Mouse (Mus musculus): Measurements from ENCODE around the gene Olig2.

Gene Olig2

DNA sequence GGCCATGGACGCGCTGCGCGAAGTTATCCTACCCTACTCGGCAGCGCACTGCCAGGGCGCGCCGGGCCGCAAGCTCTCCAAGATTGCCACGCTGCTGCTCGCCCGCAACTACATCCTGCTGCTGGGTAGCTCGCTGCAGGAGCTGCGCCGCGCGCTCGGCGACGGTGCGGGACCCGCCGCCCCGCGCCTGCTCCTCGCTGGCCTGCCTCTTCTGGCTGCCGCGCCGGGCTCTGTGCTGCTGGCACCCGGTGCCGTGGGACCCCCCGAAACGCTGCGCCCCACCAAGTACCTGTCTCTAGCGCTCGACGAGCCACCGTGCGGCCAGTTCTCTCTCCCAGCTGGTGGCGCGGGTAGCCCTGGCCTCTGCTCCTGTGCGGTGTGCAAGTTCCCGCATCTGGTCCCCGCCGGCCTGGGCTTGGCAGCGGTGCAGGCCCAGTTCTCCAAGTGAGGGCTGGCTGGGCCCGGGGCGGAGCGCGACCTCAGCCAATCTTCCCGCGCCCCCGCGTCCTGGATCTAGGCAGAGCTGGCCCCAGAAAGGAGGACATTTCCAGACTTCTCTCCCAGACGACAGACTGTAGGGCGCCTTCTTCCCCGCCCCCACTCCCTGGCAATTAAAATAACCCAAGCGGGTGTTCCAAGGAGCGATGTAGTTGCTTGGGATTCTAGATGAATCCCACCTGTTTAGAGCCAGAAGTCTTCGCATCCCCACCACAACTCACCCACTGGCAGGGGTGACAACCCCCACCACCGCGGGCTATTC, 45.1 kb downstream of the Olig2 start:
- DNase-seq (ENCODE audit: low read depth, low spot score): no peak

DNA sequence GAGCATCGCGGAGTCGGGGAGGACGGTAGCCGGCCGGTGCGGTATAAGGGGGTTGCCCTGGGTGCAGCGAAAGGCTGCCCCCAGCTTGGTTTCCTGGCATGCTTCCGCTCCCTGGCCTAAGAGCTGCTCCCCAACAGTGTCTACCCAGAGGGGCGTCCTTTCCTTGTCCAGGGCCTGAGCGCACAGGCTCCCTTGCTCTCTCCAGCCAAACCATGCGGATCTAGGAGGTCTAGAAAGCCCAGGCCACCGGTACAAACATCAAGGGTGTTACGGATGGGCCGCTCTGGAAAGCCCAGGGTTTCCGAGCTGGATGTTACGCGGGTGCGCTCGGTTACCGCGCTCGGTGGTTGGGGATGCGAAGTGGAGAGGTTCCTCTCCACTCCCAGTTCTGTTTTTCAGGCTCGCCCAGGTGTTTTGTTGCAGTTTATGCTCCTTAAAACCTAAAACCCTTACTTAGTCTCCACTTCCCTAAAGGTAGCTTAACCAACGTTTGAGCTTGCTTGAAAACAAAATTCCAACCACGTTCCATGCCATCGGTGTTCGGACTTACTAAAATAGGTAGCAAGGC, 45.8 kb downstream of the Olig2 start:
- no peak for DNase-seq (ENCODE audit: low read depth, low spot score)

DNA sequence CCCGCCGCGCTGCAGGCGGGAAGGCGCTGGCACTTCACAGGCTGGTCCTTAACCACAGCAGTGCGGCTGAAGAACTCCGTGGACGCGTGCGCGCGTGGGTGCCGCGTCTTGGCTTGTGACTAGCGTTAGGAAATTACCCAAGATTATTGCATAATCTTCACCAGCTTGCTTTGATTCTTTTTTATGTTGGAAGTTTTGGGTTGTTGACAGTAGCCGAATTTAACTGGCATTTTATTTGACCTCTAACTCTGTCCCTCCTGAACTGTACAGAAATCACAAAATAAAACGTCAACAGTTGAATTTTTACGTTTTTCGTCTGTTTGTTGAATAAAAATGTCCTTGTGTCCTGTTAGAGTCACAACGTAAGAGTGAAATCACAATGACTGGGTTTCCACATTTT, 46.4 kb downstream of the Olig2 start:
- no peak for DNase-seq (ENCODE audit: low read depth, low spot score)

All from embryo, embryonic 11.5 days (tissue).